Mouse (Mus musculus): ENCODE measurements around the gene Stx5a. TPM values are rescaled to one million over a fixed set of nuclear protein-coding genes. Genes with fewer than 3 reads are reported as not detected.
A peak's percentile ranks its signal among the peaks of the same experiment; 100 is the strongest.
"Not testable (repeated sequence)": the region's sequence is repeated elsewhere in the genome, so short reads cannot be mapped to it uniquely, and the experiment has no call there.

Gene Stx5a
- total RNA-seq, 2 experiments from 2014 or later: 24.1 to 28.0 TPM

DNA sequence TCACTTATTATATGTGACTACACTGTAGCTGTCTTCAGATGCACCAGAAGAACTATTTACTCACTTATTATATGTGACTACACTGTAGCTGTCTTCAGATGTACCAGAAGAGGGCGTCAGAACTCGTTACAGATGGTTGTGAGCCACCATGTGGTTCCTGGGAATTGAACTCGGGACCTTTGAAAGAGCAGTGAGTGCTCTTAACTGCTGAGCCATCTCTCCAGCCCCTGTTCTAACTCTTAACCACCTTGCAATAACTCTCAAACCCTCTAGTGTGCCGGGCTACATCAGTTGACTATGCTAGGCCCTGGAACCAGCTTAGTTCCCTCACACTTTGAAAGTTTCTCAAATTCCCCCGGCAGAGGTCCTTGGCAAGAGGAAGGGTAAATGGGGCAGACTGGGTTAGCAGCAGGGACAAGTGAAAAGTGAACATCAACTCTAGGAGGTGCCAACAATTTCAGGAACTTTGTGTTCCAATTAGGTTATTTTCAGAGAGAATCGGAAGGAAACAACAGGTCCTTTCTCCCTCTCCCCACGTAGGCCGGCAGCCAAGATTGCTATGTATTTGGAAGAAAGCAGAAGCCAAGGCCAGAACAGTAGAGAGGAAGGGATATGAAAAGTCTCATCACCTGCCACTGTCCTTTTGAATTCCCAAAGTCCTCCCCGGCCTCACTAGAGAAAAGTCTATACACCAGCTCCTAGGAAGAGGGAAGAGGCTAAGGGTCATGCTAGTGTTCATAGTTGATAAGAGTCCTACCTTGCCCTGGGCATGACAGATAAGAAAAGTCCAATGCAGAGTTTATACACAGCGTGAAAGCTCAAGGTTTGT, 26.3 kb upstream of the Stx5a start:
- intact Hi-C loops (cut with DNase I; ENCODE audit: low total_unique reads): no loop called here
- no peak for DNase-seq

DNA sequence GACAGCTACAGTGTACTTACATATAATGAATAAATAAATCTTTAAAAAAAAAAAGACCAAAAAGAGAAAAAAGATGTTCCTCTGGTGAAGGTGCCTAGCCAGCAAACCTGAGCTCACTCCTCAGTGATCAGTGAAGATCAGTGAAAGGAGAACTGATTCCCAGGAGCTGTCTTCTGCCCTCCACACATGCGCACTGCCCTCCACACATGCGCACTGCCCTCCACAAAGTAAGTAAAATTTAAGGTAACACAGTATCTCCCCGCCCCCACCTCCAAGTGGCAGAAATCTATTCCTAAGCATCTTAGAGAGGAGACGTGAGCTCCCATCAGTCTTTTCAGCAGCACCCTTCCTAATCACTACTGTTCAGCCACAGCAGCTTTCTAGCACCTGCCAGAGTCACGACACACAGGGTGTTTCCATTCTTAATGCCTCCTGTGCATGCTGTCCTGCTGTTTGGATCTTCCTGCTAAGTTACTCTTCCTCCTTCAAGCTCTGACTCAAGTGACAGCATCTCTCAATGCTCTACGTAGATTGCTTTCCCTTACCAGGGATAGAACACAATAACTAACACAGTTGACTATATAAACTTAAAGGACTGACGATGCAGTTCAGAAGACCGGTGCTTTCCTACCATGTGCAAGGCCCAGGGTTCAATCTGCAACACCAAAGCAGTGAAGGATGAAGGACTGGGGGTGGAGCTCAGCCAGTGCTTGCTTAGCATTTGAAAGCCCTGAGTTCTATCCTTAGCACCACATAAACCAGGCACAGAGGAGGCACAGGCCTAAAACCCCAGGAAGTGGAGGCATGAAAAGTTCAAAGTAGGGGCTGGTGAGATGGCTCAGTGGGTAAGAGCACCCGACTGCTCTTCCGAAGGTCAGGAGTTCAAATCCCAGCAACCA, 25.1 kb upstream of the Stx5a start:
- intact Hi-C loops (cut with DNase I; ENCODE audit: low total_unique reads): no loop called here
- no peak for DNase-seq

DNA sequence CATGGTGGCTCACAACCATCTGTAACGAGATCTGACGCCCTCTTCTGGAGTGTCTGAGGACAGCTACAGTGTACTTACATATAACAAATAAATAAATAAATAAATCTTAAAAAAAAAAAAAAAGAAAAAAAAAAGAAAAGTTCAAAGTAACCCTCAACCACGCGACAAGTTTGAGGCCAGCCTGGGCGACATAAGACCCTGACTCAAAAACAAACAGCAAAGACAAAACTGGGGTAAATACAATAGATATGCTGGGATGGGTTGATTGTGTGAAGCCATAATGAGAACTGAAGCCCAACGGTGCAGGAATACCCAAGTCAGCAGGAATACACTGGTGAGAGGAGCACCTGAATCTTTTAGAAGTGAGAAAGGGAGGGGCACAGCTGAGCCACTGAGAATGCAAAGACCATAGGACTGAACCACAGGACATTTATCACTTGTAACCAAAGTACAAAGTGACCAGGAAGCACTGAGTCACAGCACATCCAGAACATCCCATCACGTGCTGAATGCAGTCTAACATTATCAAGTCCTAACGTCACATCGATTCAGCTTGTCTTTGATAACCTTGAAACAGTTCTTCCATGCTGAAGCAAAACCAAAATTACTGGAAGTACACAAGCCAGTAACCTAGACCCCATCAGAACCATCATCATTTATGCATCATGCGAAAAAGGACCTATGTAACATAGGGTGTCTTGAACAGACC, 24.3 kb upstream of the Stx5a start:
- DNase-seq: no peak
- intact Hi-C loops (cut with DNase I; ENCODE audit: low total_unique reads): no loop called here

DNA sequence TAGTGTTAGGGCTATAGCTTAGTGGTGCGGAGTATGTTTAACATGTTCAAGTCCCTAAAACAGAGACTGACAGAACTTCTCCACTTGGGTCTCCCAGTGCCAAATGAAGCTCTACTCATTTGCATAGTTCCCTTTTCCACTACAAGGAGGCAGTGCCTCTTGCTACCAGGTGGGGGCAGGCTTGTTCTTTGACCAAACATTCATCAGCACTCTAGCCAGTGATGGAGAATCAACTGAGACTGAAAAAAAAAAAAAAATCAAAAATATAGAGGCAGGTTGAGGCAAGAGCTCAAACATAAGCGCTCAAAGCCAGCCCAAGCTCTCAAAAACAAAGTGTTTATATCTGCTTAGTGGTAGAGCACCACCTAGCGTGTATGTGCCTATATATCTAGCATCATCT, 22.9 kb upstream of the Stx5a start:
- intact Hi-C loops (cut with DNase I; ENCODE audit: low total_unique reads): no loop called here
- peak; percentile 58 for DNase-seq

DNA sequence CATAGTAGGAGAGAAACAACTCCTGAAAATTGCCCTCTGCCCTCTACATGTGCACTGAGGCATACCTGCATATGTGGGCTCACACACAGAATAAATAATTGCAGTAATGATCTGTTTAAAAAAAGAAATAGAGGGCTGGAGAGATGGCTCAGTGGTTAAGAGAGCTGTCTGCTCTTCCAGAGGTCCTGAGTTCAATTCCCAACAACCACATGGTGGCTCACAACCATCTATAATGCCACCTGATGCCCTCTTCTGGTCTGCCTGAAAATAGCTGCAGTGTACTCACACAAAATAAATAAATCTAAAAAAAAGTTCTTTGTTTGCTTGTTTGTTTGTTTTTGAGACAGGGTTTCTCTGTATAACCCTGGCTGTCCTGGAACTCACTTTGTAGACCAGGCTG, 22.2 kb upstream of the Stx5a start:
- intact Hi-C loops (cut with DNase I; ENCODE audit: low total_unique reads); DNase-seq: not testable (repeated sequence)

DNA sequence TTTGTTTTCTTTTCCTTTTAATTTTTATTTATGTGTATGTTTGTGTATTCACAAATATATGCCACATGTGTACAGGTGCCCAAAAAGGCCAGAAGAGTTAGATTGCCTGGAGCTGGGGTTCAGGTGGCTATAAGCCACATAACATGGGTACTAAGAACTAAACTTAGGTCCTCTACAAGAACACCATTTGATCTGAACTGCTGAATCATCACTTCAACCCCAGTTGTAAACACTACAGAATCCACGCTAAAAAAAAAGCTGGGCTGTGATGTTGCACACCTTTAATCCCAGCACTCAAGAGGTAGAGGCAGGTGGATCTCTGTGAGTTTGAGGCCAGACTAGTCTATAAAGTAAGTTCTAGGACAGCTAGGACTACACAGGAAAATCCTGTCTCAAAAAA, 19.8 kb upstream of the Stx5a start:
- no peak for DNase-seq
- intact Hi-C loops (cut with DNase I; ENCODE audit: low total_unique reads): no loop called here

DNA sequence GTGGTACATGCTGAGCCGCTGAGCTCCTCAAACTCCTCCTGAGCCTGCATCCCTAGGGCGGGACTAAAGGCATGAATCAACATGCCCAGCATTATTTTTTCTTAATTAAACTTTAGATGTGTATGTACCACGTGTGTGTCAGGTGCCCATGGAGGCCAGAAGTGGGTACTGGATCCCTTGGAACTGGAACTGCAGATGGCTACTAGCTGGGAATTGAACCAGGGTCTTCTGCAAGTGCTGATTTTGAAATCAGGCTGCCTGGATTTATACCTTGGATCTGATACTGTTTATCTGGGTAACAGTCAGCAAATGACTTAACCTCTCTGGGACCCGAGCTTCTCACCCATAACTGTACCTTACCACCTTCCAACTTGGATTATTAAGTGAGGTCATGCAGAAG, 19.2 kb upstream of the Stx5a start:
- intact Hi-C loops (cut with DNase I; ENCODE audit: low total_unique reads): no loop called here
- DNase-seq: no peak

DNA sequence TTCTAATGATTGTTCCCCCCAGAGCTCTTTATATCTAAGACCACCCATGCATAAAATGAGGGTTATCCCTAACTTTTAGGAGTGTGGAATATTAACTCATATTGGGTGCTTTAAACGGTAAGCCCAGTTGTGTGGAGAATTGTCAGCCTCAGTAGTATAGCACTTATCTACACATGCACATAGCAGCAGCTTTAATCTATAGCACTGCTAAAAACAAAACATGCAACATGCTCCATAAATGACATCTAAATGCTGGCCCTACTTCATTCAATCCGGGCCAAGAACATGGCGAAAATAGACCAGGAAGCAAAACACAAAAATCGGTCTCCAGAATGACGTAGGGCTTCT, 18.7 kb upstream of the Stx5a start:
- DNase-seq: no peak
- intact Hi-C loops (cut with DNase I; ENCODE audit: low total_unique reads): no loop called here

DNA sequence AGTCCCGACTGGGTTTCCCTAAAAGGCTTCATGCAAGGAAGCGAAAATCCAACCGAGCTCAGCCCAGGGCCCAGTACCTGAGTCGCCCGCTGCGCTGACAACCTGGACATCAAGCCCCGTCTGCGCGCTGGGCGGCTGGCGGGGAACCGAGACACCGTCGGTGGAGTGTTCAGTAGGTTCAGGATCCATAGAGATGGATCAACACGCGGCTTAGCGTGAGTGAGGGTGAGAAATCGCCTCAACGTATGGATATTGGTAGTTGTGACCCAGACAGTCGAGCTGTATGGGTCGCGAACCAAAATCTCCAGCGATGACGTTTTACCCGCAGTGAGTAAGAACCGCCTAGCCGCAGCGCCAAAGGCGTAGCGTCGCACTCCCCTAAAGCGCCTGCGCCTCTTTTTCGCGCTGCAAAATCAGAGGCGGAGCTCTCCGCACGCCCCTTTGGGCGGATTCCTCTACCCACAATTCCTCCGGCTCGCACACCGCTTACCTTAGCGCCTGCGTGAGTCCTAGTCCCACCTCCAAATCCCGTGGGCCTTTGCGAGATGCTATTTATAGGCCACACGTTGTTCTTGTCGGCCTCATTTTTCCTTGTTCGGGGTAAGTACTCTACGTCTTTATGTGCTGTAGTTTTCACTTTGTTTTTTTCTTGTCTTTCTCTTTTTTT, 18.2 kb upstream of the Stx5a start, which contains the start of gene Slc3a2:
Slc3a2 (minus strand) TSS at position 463 of the 667 bp plus-strand sequence.
- peak; percentile 95 for DNase-seq

DNA sequence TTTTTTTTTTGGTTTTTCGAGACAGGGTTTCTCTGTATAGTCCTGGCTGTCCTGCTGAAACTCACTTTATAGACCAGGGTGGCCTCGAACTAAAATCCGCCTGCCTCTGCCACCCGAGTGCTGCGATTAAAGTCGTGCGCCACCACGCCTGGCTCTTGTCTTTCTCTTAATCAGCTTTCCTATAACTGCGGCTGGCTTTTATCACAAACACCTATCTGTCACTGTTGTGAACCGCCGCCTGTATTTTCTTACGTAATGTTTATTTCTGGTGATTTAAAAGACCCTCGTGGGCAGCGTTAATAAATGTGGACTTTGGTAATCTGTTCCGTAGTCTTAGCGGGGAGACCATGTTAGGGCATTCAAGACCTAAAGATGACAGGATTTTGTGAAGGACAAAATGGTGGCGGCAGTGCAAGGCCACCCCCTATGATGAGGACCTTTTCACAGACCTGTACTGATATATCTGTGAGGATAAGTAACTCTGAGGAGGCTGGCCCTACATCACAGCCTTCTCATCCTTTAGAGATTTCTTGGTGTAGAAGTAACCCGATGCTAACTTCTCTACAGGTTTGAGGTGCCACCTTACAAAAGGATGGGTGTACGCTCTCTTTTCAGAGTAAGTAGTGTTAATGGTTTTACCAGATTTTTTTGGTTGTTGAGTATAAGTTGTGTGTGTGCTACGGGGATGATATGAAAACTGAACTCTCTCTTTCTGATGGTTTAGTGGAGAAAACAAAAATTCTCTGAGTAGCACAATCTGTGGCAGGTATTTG, 17.5 kb upstream of the Stx5a start:
- DNase-seq: no peak
- intact Hi-C loops (cut with DNase I; ENCODE audit: low total_unique reads): no loop called here

More for the DNA sequence above, 18.2 kb upstream of the Stx5a start, which contains the start of gene Slc3a2:
- intact Hi-C loops (cut with DNase I; ENCODE audit: low total_unique reads): no loop called here

DNA sequence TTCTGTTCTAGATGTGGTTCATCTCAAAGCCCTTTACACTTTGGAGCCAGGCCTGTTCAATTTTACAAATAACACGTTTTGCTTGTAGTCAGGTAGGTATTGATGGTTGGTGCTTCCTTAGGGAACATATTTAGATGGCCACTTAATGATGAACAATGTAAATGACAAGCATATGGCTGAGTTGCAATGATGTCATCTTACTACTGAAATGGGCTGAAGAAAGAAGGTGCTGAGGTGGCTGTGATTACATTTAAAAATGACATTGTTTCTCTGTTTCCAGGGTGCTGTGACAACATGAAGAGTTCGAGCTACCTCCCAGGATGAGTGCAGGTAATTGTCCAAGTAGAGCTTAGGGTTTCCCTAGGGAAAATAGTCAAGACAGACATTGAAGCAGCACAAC, 16.8 kb upstream of the Stx5a start:
- intact Hi-C loops (cut with DNase I; ENCODE audit: low total_unique reads): no loop called here
- DNase-seq: no peak

DNA sequence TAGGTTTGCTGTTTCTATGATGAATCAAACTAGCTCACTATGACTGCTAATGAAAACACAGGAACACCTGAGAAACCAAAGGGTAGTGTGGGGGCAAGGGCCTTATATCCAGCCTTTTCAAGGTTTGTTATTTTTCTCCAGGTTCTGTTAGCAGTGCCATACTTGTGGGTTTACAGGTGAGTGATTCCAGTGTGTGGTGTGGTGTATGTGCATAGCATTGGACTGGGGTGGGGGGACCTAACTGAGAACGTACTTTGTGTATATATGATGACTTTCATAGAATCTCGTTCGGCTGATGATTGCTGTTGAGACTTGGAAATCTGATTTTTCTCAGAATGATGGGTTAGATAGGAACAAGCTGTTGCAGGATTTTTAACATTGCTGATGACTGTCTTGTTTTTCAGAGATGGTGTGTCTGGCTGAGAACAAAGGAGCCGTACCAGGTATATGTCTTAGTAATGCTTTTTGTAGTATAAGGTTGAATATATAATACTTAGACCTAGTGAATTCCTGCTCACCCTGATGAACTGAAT, 16.1 kb upstream of the Stx5a start:
- intact Hi-C loops (cut with DNase I; ENCODE audit: low total_unique reads): no loop called here
- DNase-seq: no peak

DNA sequence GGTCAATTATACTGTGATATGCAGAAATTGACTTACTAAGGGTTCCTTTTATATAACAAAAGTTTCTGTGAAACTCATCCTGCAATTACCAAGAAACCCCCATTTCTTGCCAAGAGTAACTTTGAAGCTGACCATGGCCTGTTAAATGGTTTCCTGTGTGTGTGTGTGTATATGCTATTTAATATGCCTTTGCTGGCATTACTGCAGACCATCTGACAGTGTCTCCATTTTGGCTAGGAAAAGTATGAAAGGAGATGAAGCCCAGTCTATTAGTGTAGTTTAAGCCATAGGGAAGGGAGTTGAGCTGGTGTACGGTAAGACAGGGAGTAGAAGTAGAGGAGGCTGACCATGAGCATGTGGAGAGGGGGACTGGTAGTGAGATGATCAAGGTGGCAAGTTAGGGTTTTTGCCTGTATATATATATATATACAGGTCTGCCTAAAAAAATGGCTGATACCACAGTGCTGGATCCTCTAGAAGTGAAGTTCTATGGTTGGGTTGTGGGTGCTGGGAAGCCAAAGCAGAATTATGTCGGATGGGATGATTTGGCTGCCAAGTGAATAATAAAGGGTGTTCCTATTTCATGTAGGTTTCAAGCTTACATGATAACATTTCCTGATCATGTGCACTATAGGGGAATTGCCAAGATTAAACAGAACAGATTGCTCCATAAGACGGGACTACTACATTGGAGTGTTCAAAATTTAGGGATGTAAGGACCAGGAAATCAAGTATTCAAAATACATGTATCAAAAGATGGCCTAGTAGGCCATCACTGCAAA, 14.4 kb upstream of the Stx5a start:
- intact Hi-C loops (cut with DNase I; ENCODE audit: low total_unique reads): no loop called here
- DNase-seq: no peak

DNA sequence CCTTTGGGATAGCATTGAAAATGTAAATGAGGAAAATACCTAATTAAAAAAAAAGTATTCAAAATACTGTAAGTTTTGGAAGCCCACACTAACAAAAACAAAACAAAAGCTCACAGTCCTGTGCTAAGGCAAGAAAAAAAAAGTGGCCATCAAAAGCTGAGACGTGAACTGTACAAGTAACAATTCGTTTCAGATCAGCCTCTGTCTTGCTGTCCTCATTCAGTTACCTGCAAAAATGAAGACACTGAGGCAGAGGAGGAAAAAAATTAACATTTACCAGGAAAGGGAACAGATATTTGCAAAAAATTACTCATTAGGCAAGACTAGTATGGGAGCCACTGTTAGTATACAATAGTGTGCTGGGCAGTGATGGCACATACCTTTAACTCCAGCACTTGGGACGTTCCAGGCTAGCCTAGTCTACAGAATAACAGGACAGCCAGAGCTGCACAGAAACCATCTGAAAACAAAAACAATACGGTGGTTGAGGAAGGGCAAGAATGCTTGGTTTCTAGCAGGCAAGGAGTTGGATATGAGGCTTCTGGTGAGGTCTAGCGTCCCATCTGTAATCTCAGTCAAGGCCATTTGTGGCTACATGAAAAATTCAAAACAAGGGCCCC, 13.6 kb upstream of the Stx5a start:
- intact Hi-C loops (cut with DNase I; ENCODE audit: low total_unique reads): no loop called here
- no peak for DNase-seq

DNA sequence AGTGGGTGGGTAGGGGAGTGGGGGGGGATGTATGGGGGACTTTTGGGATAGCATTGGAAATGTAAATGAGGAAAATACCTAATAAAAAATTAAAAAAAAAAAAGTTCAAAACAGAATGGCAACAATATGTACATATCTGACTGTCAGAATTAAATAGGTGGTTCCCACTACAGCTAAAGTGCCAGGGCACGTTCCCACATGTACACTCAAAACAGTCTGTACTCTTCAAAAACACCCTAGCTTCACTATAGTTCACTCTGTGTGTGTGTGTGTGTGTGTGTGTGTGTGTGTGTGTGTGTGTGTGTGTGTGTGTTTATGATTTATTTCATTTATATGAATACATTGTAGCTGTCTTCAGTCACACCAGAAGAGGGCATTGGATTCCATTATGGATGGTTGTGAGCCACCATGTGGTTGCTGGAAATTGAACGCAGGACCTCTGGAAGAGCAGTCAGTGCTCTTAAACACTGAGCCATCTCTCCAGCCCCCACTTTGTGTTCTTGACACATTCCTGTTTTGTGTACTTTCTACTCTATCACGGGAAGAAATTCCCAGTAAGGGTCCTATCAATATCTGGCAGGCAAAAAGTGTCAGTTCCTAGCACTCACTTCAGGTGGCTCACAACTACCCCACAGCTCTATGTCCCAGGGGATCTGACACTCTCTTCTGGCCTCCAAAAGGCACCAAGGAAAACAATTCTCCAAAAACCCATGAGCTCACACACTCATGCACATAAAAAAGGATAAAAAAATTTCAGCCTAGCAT, 12.7 kb upstream of the Stx5a start:
- intact Hi-C loops (cut with DNase I; ENCODE audit: low total_unique reads); DNase-seq: not testable (repeated sequence)

DNA sequence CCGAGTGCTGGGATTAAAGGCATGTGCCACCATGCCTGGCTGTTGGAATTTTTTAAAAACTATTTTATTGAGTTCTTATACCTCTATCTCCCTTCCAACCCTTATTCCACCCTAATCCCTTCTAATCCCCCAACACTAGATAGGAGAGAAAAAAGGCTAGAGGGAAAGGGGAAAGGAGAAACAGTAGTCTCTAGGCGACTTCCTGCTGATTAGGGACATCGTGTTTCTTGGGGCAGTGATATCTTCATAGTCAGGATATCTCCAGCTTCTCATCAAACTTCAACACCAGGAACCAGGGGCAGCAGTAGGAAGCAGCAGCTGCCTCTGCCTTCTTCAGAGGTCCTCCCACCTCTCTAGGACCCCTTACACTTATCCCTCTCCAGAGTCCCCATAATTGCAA, 6.9 kb upstream of the Stx5a start:
- DNase-seq: no peak
- intact Hi-C loops (cut with DNase I; ENCODE audit: low total_unique reads): no loop called here
